Mouse (Mus musculus): ENCODE measurements around the gene Capn2.

DNA sequence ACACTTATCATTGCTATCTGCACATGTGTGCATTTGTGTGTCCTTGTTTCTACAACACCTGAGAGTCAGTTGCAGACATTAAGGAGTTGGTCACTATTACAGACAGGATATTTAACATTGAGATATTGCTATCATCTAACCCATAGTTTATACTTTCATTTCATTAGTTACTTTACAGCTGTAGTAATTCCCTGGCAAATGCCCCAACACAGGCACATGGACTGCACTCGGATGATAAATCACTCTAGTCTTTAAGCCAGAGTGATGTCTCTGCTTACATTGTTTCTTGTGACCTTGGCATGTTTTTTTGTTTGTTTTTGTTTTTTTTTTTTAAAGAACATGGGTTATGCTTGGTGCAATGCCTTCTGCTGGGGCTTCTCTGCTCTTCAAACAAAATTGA, 26.5 kb upstream of the Capn2 start:
- TF ChIP-seq POLR2A (IDR thresholded peaks at IDR 0.05; ENCODE audit: control insufficient read depth, low read depth, low read length) (no peak), CTCF (IDR thresholded peaks at IDR 0.05; ENCODE audit: control insufficient read depth, insufficient read depth, insufficient replicate concordance, low read depth, low read length) (no peak)
